15 mouse cellular contexts compared by ENCODE assay signal in the genomic region with DNA sequence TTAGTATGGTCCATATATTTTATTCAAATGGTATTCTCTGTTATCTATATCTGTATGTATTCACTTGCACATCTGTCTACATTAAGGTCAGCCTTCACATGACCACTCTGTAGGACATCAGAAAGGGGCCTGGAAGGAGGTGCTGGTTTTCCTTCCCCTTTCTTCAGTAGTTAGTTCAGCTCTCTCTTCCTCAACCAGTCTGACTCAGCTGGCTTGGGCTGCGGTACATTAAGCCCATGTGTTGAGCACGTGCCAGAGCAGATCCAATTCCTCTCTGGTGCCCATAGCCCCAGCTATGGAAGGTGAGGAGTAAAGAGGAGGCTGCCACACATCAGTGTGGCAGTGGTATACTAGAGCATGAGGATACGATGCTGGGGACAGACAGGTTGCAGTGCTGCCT. TPM values are rescaled to one million over a fixed set of nuclear protein-coding genes. Genes with fewer than 3 reads are reported as not detected.
A peak's percentile ranks its signal among the peaks of the same experiment; 100 is the strongest.
DNase-seq lines count a peak whose midpoint lies in the region; ATAC-seq and TF ChIP-seq lines count a peak whose summit lies in the region.
"Had no signal": no experiment of that assay in that cellular context is flagged by ENCODE, and none has a peak within 500 bp of the region (broad histone marks: within the 10 kb centered on the region; RNA-seq: fewer than 3 reads in every experiment).

No protein-coding gene starts in this region.

- no peak for TF ChIP-seq EP300 in lung, postnatal 0 days (IDR thresholded peaks at IDR 0.05)

- H3K9me3 ChIP-seq in lung, postnatal 0 days (ENCODE audit: low read length): no peaks in the 10 kb centered on the region
- H3K9me3 ChIP-seq: forebrain, embryonic 13.5 days; G1E; midbrain, embryonic 12.5 days had no signal

- 90% methylated on average over 3 of the region's 3 CpGs for WGBS in lung, postnatal 0 days

- no peak overlapping the region for H3K9ac ChIP-seq in lung, postnatal 0 days (replicated peaks; ENCODE audit: low read depth)
- H3K9ac ChIP-seq: forebrain, embryonic 13.5 days; hindbrain, embryonic 14.5 days; midbrain, embryonic 12.5 days had no signal

- H3K27me3 ChIP-seq in lung, postnatal 0 days (replicated peaks; ENCODE audit: insufficient read depth, low read length): no peaks in the 10 kb centered on the region
- no peaks in the 10 kb centered on the region for H3K27me3 ChIP-seq in splenic B cell, adult 2 months (ENCODE audit: control insufficient read depth, insufficient read depth, low read length, poor library complexity, severe bottlenecking)
- H3K27me3 ChIP-seq: forebrain, embryonic 13.5 days; midbrain, embryonic 12.5 days had no signal

- no peak for ATAC-seq in lung, postnatal 0 days
- peak; percentile 66 to 75 for ATAC-seq in hematopoietic stem cell, adult 5-6 weeks (replicated peaks in 1 of 2; ENCODE audit: insufficient read depth in 1 of 2, low FRiP score in 2 of 2, low TSS enrichment in 1 of 2, low read depth in 1 of 2, poor library complexity in 2 of 2, severe bottlenecking in 2 of 2)
- ATAC-seq: forebrain, embryonic 13.5 days had no signal

- no peak overlapping the region for H3K4me2 ChIP-seq in lung, postnatal 0 days (replicated peaks; ENCODE audit: low read depth, low read length)
- H3K4me2 ChIP-seq: forebrain, embryonic 13.5 days; hindbrain, embryonic 14.5 days; midbrain, embryonic 12.5 days had no signal

- peaks cover 19% of the 10 kb centered on the region for H3K36me3 ChIP-seq in lung, postnatal 0 days (ENCODE audit: insufficient read depth, low read length)
- H3K36me3 ChIP-seq in splenic B cell, adult 2 months (ENCODE audit: control insufficient read depth, insufficient read depth, low read length, poor library complexity, severe bottlenecking): peaks cover under 1% of the 10 kb centered on the region; the same call in 1 of the 2 replicates

- no peak for TF ChIP-seq CTCF in lung, postnatal 0 days (IDR thresholded peaks at IDR 0.05)

- DNase-seq in gastrocnemius, adult 18-20 months (ENCODE audit: low spot score): peak; percentile 51
- DNase-seq in gastrocnemius, postnatal 10 days: no peak
- peak; percentile 41 for DNase-seq in lung, postnatal 36 days
- no peak for DNase-seq in lung, postnatal 0 days (ENCODE audit: low spot score)
- DNase-seq in splenic B cell, adult 2 months (ENCODE audit: low read depth, low spot score): peak; percentile 70
- no peak for DNase-seq in right cerebral cortex, postnatal 4 days
- no peak for DNase-seq in urinary bladder, adult 2 months (ENCODE audit: low spot score)
- DNase-seq: adrenal gland, postnatal 10 days; gastrocnemius, postnatal 14 days; kidney, adult 11 months had no signal

- H3K4me3 ChIP-seq in lung, postnatal 0 days (ENCODE audit: low read depth, low read length): no peak overlapping the region
- H3K4me3 ChIP-seq: forebrain, embryonic 13.5 days; midbrain, embryonic 12.5 days had no signal

- H3K4me1 ChIP-seq in lung, postnatal 0 days (ENCODE audit: insufficient read depth, low read depth, low read length): no peaks in the 10 kb centered on the region
- H3K4me1 ChIP-seq: forebrain, embryonic 13.5 days; midbrain, embryonic 12.5 days had no signal

- H3K27ac ChIP-seq in lung, postnatal 0 days (ENCODE audit: low read length): no peak overlapping the region
- H3K27ac ChIP-seq: forebrain, embryonic 13.5 days; hindbrain, embryonic 14.5 days; midbrain, embryonic 12.5 days had no signal

RNA-seq across cellular contexts. Expression of gene Clec2l, which starts 47.6 kb away (rescaled TPM):
- total RNA-seq in gastrocnemius, adult 18-20 months (2021): not detected
- 1 to 10 TPM; 1.2 TPM for total RNA-seq in gastrocnemius, postnatal 10 days (2021)
- 1.1 and 1.6 TPM in 2 replicates for polyA plus RNA-seq in lung, postnatal 0 days (2015; fragmentation: Nextera tagmentation; extraction: Ambion mirVana)
- total RNA-seq in hematopoietic stem cell, adult 5-6 weeks (2017): 0.31 TPM in 1 of 2 replicates, not detected in the other
- 0.46 and 0.47 TPM in 2 replicates for polyA plus RNA-seq in urinary bladder, adult 2 months (2012; rRNA removed)
- total RNA-seq: G1E had no signal
- polyA plus RNA-seq: G1E had no signal

Comparison
In these comparisons a context has a peak if more than half of its experiments do, and no peak if none do; other contexts are left out.
1. DNase-seq: peak in gastrocnemius, adult 18-20 months (single experiment), lung, postnatal 36 days (single experiment) and splenic B cell, adult 2 months (single experiment); none in gastrocnemius, postnatal 10 days (single experiment), lung, postnatal 0 days (single experiment), right cerebral cortex, postnatal 4 days (single experiment) and urinary bladder, adult 2 months (single experiment).